Mouse (Mus musculus) E14TG2a.4 (cell line): ENCODE measurements at regions not wholly inside any gene's neighbourhood (a gene's known extent, or its start where the extent isn't known, plus 50 kb on each side); places are given as distances from the start of the nearest gene placed in this dataset.

ENCODE experiments used
- CTCF ChIP-seq: conservative IDR thresholded peaks from 2 replicates; pipeline ENCODE4 v1.5.1; 2014; ENCODE audit warnings: low read length
- POU5F1 ChIP-seq: IDR thresholded peaks from 2 replicates; pipeline ENCODE4 v1.6.1; 2014; ENCODE audit warnings: low read length, borderline replicate concordance

- TF ChIP-seq CTCF (no peak), POU5F1 (no peak)
Observed at GRCm38 (mm10) chr10:83945503-83945902, 222.8 kb downstream of the 1500009L16Rik start.
